Mouse (Mus musculus): ENCODE data around the gene Olfr136.

The Olfr136 gene

DNA sequence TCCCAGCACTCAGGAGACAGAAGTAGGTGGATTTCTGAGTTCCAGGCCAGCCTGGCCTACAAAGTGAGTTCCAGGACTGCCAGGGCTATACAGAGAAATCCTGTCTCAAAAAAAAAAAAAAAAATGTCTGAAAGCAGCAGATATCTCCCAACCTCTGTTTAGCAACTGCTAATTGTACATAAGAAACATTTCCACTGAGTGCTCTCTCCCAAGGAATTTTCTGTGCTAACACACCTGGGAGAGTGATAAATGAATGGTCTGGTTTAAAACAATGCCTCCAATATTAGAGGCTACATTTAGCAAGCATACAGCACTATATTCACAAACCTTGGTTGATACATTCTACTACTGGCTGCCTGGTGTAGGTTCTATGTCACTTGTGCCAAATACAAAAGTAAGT lies at the start of gene Olfr136:
Olfr136 (plus strand) TSS at position 301 of the 400 bp plus-strand sequence.
- no peak for DNase-seq (ENCODE audit: extremely low spot score)

DNA sequence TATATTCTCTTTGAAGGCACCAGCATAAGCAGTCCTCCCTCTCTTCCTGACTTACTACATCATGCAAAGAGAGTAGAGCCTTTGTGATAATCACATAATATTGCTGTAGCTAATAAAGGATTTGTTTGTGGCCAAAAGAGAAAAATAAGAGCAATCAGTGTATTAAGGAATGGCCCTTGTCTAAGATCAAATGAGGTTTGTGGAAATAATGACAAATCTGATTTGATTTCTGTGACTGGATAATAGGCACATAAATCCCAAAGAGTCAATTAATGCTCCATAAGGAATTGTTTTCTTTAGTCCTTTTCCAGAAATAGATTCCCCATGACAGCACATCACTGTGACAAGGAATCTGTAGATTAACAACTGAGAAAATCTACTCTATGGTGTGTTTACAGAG lies 22.2 kb upstream of the Olfr136 start, which contains the start of gene Olfr137:
Olfr137 (minus strand) TSS at position 101 of the 400 bp plus-strand sequence.
- DNase-seq (ENCODE audit: extremely low spot score): no peak

Data from embryo, embryonic 9.5 days (tissue).